Mouse (Mus musculus) liver, embryonic 13.5 days (tissue): ENCODE measurements around the gene Bod1. TPM values are rescaled to one million over a fixed set of nuclear protein-coding genes. Genes with fewer than 3 reads are reported as not detected.

ENCODE experiments used
- ATAC-seq: fragments of 200-750 bp; cut with Nextera tagmentation; 2 replicates; pipeline ENCODE4 v1.8.0; 2017; ENCODE audit warnings: low read depth, mild to moderate bottlenecking, moderate number of reproducible peaks, moderate library complexity
- DNase-seq: peaks from one replicate; pipeline ENCODE4 v3.0.0; 2022
- H3K27ac ChIP-seq: fragments of 300-500 bp; sonication (generic); 2 replicates; pipeline ENCODE4 v1.5.1; 2015; ENCODE audit warnings: moderate library complexity, mild to moderate bottlenecking, inconsistent platforms
- H3K27me3 ChIP-seq: fragments of 300-500 bp; sonication (generic); 2 replicates; pipeline ENCODE4 v1.6.1; 2015; ENCODE audit warnings: mild to moderate bottlenecking, inconsistent platforms
- H3K36me3 ChIP-seq: fragments of 300-500 bp; sonication (generic); 2 replicates; pipeline ENCODE4 v1.6.1; 2015; ENCODE audit warnings: mild to moderate bottlenecking, inconsistent platforms
- H3K4me1 ChIP-seq: fragments of 300-500 bp; sonication (generic); replicated peaks from 2 replicates; pipeline ENCODE4 v1.6.1; 2015; ENCODE audit warnings: inconsistent platforms
- H3K4me2 ChIP-seq: fragments of 300-500 bp; sonication (generic); 2 replicates; pipeline ENCODE4 v1.6.1; 2015; ENCODE audit warnings: inconsistent platforms, mild to moderate bottlenecking, moderate library complexity
- H3K4me3 ChIP-seq: fragments of 300-500 bp; sonication (generic); replicated peaks from 2 replicates; pipeline ENCODE4 v1.5.1; 2015; ENCODE audit warnings: mild to moderate bottlenecking, inconsistent platforms
- H3K9ac ChIP-seq: fragments of 300-500 bp; sonication (generic); 2 replicates; pipeline ENCODE4 v1.6.1; 2015; ENCODE audit warnings: mild to moderate bottlenecking, inconsistent platforms
- H3K9me3 ChIP-seq: fragments of 300-500 bp; sonication (generic); replicated peaks from 2 replicates; pipeline ENCODE4 v1.6.1; 2016; ENCODE audit warnings: inconsistent platforms
- WGBS: fragments of 180-500 bp; shearing (Covaris S2); methylation state at CpG from one replicate; pipeline ENCODE4 v1.1.7; 2015; ENCODE audit not compliant: insufficient replicate concordance; 5-methylcytosine and 5-hydroxymethylcytosine counted together
- polyA plus RNA-seq: library from polyadenylated mRNA; unstranded; fragments of >200 nt; fragmentation: Nextera tagmentation; extraction: Ambion mirVana; gene quantifications from 2 replicates; pipeline ENCODE4 v1.2.1, GENCODE M21; 2015

Bod1 gene
- polyA plus RNA-seq, 1 experiment from 2014 or later, result 15.8 TPM

- no peak for ATAC-seq
- H3K4me2 ChIP-seq, result no peak overlapping the region
- DNase-seq, result no peak
- H3K36me3 ChIP-seq, result no peaks in the 10 kb centered on the region
- no peak overlapping the region for H3K9ac ChIP-seq
- H3K27me3 ChIP-seq, result peaks cover 7% of the 10 kb centered on the region; the same call in 1 of the 2 replicates
- no peak overlapping the region for H3K4me3 ChIP-seq
- 0 out of 2 replicates have a peak, but pooled peaks cover 3% of the 10 kb centered on the region for H3K9me3 ChIP-seq
- peaks cover 7% of the 10 kb centered on the region; the same call in 1 of the 2 replicates for H3K4me1 ChIP-seq
- H3K27ac ChIP-seq, result no peak overlapping the region
- WGBS, result 91% methylated on average over 2 of the region's 2 CpGs
Measured at GRCm38 (mm10) chr11:31693322-31693721, 21.6 kb upstream of the Bod1 start.

- H3K27ac ChIP-seq, result no peak overlapping the region
- ATAC-seq (no peak), DNase-seq (no peak)
- 63% methylated on average over 4 of the region's 4 CpGs for WGBS
- H3K9me3 ChIP-seq, result 0 out of 2 replicates have a peak, but pooled peaks cover under 1% of the 10 kb centered on the region
- peaks cover 3% of the 10 kb centered on the region; the same call in 1 of the 2 replicates for H3K27me3 ChIP-seq
- H3K4me1 ChIP-seq, result peaks cover 23% of the 10 kb centered on the region
- H3K4me2 ChIP-seq, result no peak overlapping the region
- H3K9ac ChIP-seq, result no peak overlapping the region
- H3K36me3 ChIP-seq, result no peaks in the 10 kb centered on the region
- H3K4me3 ChIP-seq, result no peak overlapping the region
Measured at GRCm38 (mm10) chr11:31688956-31689355, 17.3 kb upstream of the Bod1 start.

- Histone ChIP-seq H3K36me3 (no peaks in the 10 kb centered on the region), H3K27me3 (no peaks in the 10 kb centered on the region), H3K9me3 (no peaks in the 10 kb centered on the region), H3K4me3 (peak overlapping the region; percentile 35), H3K4me2 (peak overlapping the region; percentile 50), H3K9ac (no peak overlapping the region), H3K4me1 (peaks cover 54% of the 10 kb centered on the region), H3K27ac (no peak overlapping the region)
- ATAC-seq (peak; percentile 47; the same call in 1 of the 2 replicates), DNase-seq (peak; percentile 7)
- 71% methylated on average over 9 of the region's 9 CpGs for WGBS
Measured at GRCm38 (mm10) chr11:31684913-31685567, 13.4 kb upstream of the Bod1 start.

DNA sequence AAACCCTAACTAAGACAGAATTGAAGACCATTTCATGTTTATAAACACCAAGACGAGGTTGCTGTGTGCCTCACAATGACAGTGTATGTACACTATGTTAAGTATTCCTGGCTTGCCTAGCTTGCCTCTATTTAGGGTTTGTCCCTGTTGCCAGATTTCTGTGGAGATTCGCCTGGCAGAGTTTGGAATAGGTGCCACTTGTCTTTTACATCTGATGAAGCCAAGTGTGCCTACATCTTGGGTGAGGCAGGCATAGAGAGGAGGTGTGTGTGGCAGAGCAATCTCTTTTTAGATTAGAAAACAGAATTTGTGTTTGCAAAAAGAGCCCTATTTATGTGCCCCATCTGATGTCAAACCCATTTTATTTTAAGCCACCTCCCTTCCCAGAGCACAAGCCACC lies 12.4 kb upstream of the Bod1 start:
- H3K27ac ChIP-seq, result peak overlapping the region; percentile 37; the same call in 1 of the 2 replicates
- H3K27me3 ChIP-seq, result no peaks in the 10 kb centered on the region
- WGBS, result 70% methylated on average over 2 of the region's 2 CpGs
- H3K4me3 ChIP-seq, result peak overlapping the region; percentile 35
- no peaks in the 10 kb centered on the region for H3K36me3 ChIP-seq
- H3K4me1 ChIP-seq, result peaks cover 47% of the 10 kb centered on the region
- H3K9me3 ChIP-seq, result no peaks in the 10 kb centered on the region
- peak overlapping the region; percentile 18; the same call in 1 of the 2 replicates for H3K9ac ChIP-seq
- peak overlapping the region; percentile 50 for H3K4me2 ChIP-seq
- no peak for DNase-seq
- ATAC-seq, result no peak

GRCm38 (mm10) chr11:31679840-31680381 lies 8.2 kb upstream of the Bod1 start:
- 72% methylated on average over 16 of the region's 16 CpGs for WGBS
- Histone ChIP-seq H3K9ac (no peak overlapping the region), H3K27ac (no peak overlapping the region), H3K4me1 (peaks cover 67% of the 10 kb centered on the region), H3K27me3 (no peaks in the 10 kb centered on the region), H3K9me3 (no peaks in the 10 kb centered on the region), H3K36me3 (no peaks in the 10 kb centered on the region), H3K4me3 (no peak overlapping the region), H3K4me2 (no peak overlapping the region)
- no peak for DNase-seq
- ATAC-seq, result no peak

DNA sequence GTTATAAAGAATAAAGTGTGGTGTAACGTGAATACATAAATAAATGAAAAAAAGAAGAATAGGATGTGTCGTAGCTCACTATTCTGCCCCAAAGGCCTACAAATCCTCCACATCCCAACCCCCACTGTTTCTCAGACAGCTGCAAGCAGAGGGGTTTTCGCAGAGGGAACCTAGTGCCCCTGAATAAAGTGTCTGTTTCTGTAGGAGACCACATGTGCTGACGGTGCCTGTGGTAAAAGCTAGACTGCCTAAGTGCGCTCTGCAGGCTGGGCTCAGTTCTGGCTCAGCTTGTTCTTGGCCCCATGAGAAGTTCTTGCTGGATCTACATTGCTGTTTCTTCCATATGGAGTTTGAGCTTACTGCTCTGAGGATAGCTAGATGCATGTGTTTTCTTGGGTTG lies 5.6 kb upstream of the Bod1 start:
- Histone ChIP-seq H3K4me3 (no peak overlapping the region), H3K9me3 (no peaks in the 10 kb centered on the region), H3K4me1 (peaks cover 46% of the 10 kb centered on the region), H3K4me2 (no peak overlapping the region), H3K36me3 (no peaks in the 10 kb centered on the region), H3K27me3 (no peaks in the 10 kb centered on the region), H3K27ac (peak overlapping the region; percentile 16; the same call in 1 of the 2 replicates), H3K9ac (peak overlapping the region; percentile 6; the same call in 1 of the 2 replicates)
- no peak for DNase-seq
- no peak for ATAC-seq
- 87% methylated on average over 5 of the region's 5 CpGs for WGBS

DNA sequence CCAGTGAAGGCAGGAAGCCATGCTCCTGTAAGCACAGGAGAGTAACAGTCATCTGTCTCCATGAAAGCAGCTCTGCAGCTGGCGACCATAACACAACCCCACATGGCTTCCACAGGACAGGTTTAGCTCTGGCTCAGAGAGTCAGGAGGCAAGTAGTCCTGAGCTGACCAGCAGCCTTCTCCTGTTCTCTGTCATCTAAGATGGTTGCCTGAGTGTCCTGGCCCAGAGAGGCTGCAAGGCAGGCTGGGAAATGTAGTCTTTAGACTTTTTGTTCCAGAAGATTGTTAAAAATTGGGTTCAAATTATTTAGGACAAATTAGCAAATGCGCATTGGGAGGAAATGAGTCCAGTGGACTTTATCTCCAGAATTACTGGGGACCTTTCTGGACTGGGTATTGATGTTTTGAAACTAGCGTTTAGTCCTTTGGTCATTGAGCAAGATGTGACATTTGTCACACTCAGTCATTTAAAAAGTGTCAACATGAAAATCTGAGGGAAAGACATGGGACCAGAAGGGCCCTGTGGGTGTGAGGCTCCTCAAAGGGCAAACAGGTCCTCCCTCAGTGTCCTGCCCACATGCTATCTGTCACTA lies 5.1 kb upstream of the Bod1 start:
- DNase-seq, result no peak
- Histone ChIP-seq H3K4me2 (no peak overlapping the region), H3K27me3 (no peaks in the 10 kb centered on the region), H3K36me3 (no peaks in the 10 kb centered on the region), H3K9me3 (no peaks in the 10 kb centered on the region), H3K4me1 (peaks cover 43% of the 10 kb centered on the region), H3K9ac (no peak overlapping the region), H3K27ac (peak overlapping the region; percentile 12; the same call in 1 of the 2 replicates), H3K4me3 (no peak overlapping the region)
- 81% methylated on average over 3 of the region's 3 CpGs for WGBS
- no peak for ATAC-seq

DNA sequence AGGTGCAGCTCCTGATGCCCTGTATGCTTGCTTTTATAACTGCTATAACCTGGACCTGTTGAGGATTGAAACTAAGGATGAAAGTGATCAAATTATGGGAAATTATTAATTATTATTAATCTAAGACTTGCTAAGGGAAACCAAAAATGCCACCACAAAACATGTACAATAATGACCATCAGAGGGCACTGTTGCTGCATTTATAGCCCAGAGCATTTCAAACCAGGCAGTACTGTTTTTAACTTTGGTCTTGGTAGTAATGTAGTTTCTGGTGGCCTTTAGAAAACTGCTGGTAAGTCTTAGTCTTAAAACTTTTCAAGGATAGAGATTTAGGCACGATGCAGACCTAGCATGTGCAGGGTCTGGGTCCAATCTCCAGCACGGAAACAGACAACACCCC lies 3.7 kb upstream of the Bod1 start:
- no peaks in the 10 kb centered on the region for H3K36me3 ChIP-seq
- WGBS, result 42% methylated on average over 2 of the region's 2 CpGs
- H3K9ac ChIP-seq, result no peak overlapping the region
- H3K9me3 ChIP-seq, result no peaks in the 10 kb centered on the region
- no peak for ATAC-seq
- DNase-seq, result peak; percentile 47
- H3K27me3 ChIP-seq, result no peaks in the 10 kb centered on the region
- H3K27ac ChIP-seq, result 0 out of 2 replicates have a peak overlapping the region, but pooled peaks have one; percentile 19
- H3K4me2 ChIP-seq, result no peak overlapping the region
- H3K4me3 ChIP-seq, result no peak overlapping the region
- peaks cover 38% of the 10 kb centered on the region for H3K4me1 ChIP-seq

DNA sequence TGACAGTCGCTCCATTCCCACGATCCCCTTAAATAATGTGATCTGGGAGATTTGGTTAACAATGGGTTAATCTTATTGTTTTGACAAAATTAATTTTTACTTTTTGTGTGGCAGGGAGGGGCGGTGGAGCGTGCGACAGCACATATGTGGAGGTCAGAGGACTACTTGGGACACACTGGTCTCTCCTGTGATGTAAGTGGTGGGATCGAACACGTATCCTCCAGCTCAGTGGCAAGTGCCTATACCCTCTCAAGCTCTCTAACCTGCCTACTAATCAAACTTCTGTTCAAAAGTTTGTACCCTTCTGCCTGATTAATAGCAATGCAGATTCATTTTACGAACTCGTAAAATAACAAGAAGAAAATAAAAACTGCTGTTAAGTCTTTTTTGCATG lies 482 bp upstream of the Bod1 start:
- Histone ChIP-seq H3K4me2 (peak overlapping the region; percentile 87), H3K36me3 (peaks cover 19% of the 10 kb centered on the region), H3K4me1 (peaks cover 35% of the 10 kb centered on the region), H3K4me3 (peak overlapping the region; percentile 87), H3K9me3 (no peaks in the 10 kb centered on the region), H3K27me3 (no peaks in the 10 kb centered on the region), H3K27ac (no peak overlapping the region), H3K9ac (peak overlapping the region; percentile 88)
- 13% methylated on average over 9 of the region's 9 CpGs for WGBS
- ATAC-seq (no peak), DNase-seq (no peak)

- Histone ChIP-seq H3K9me3 (no peaks in the 10 kb centered on the region), H3K4me3 (0 out of 2 replicates have a peak overlapping the region, but pooled peaks have one; percentile 1), H3K27ac (no peak overlapping the region), H3K36me3 (peaks cover 35% of the 10 kb centered on the region), H3K4me2 (peak overlapping the region; percentile 23), H3K9ac (no peak overlapping the region), H3K27me3 (no peaks in the 10 kb centered on the region), H3K4me1 (peaks cover 18% of the 10 kb centered on the region)
- 71% methylated on average over 5 of the region's 5 CpGs for WGBS
- DNase-seq (no peak), ATAC-seq (no peak)
Measured at GRCm38 (mm10) chr11:31670468-31670921, 1.2 kb downstream of the Bod1 start.

GRCm38 (mm10) chr11:31669172-31669869 lies 2.4 kb downstream of the Bod1 start:
- no peaks in the 10 kb centered on the region for H3K9me3 ChIP-seq
- DNase-seq, result no peak
- H3K4me2 ChIP-seq, result no peak overlapping the region
- no peak overlapping the region for H3K9ac ChIP-seq
- ATAC-seq, result no peak
- H3K4me3 ChIP-seq, result no peak overlapping the region
- H3K27me3 ChIP-seq, result no peaks in the 10 kb centered on the region
- WGBS, result 85% methylated on average over 9 of the region's 9 CpGs
- H3K4me1 ChIP-seq, result peaks cover 13% of the 10 kb centered on the region
- no peak overlapping the region for H3K27ac ChIP-seq
- peaks cover 47% of the 10 kb centered on the region for H3K36me3 ChIP-seq
